Mouse (Mus musculus) urinary bladder, adult 2 months (tissue): ENCODE data around the gene Agpat2. TPM values are rescaled to one million over a fixed set of nuclear protein-coding genes. Genes with fewer than 3 reads are reported as not detected.
A peak's percentile ranks its signal among the peaks of the same experiment; 100 is the strongest.

Experiments used
- DNase-seq: peaks from one replicate; pipeline ENCODE4 v3.0.0; 2022; ENCODE audit warnings: low spot score
- polyA plus RNA-seq: library from polyadenylated mRNA; depleted of rRNA; stranded (reverse); fragments of >200 nt; gene quantifications from 2 replicates; pipeline ENCODE4 v1.2.3, GENCODE M21; 2012; rRNA removed

Gene Agpat2
- 48.3 and 63.6 TPM in 2 replicates for polyA plus RNA-seq

- DNase-seq, result peak; percentile 77
These were observed at the start of gene Agpat2 for GRCm38 (mm10) chr2:26603720-26604671. Gene Agpat2, minus strand, starts transcription at chr2:26604417.

- no peak for DNase-seq
These were observed 42.6 kb upstream of the Agpat2 start for GRCm38 (mm10) chr2:26646643-26647293.

DNA sequence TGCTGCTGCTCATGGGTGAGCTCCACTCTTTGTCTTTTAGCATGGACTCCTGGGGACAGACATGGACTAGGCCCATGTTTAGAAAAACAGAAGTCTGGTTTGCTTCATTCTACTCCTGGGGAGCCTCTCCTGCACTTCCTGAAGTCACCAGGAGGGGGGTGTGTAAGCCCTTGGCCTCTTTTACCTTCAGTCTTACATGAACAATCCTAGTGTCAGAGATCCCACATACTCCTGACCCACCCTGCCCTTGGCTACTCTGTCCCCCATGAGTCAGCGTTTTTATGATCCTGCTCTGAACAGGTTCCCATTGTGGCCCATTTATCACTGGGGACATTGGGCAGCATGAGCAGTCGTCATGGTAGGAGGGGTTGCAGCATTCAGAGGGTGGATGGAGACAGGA, 39.7 kb upstream of the Agpat2 start:
- no peak for DNase-seq

DNA sequence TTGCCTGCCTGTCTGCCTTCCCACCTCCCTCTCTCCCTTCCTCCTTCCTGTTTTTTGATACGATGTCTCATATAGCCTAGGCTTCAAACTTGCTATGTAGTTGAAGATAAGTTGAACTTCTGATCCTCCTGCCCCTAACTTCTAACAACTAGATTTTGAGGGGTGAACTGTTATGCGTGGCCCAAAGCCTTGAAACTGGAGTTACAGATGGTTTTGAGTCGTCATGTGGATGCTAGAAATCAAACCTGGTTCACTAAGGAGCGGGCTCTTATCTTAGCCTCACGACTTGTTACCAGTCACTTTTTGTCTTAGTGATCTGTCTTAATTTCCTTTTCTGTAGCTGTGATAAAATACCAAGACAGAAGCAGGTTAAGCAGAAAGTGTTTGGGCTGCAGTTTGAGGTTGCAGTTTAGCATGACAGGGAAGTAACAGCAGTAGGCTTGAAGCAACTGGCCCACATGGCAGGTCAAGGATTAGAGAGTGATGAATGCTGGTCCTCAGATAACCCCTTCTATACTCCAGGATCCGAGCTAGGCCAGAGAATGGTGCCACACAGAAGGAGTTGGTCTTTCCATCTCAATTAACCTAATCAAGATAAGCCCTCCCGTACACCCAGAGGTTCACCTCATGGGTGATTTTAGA, 36.9 kb upstream of the Agpat2 start:
- no peak for DNase-seq

GRCm38 (mm10) chr2:26639838-26640830, 35.9 kb upstream of the Agpat2 start:
- peak; percentile 97 for DNase-seq

- no peak for DNase-seq
These were observed 34.9 kb upstream of the Agpat2 start for GRCm38 (mm10) chr2:26639083-26639482.

DNA sequence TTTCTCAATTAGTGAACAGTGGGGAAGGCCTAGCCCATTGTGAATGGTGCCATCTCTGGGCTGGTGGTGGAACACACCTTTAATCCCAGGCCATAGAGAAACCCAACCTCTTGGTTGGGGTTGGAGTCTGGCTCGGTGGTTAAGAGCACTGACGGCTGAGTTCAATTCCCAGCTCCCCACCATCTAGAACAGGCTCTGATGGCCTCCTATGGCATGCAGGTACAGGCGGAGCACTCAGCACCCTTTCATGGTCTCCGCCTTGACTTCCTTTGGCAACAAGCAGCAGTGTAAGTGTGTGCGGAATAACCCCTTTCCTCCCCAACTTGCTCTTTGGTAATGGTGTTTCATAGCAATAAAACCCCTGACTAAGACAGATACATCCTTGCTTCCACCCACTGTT, 34.4 kb upstream of the Agpat2 start:
- DNase-seq, result no peak

DNA sequence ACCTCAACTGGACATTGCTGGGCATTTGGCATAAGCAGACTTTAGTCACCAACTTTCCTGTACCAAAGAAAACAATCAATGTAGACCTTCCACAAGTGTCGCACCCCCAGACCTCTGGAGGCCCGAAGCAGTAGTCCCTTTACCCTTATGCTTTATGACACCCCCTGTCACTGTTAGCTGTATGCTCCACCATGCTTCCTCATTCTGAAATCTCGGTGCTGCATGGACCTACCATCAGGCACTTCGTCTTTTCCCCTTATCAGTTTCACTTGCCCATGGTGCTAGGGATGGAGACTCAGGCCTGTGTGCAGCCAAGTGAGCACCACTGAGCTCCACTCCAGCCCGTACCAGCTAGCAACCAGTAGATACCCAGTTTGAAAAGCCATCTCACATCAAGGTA, 33.8 kb upstream of the Agpat2 start:
- no peak for DNase-seq

- no peak for DNase-seq
These were observed 33.2 kb upstream of the Agpat2 start for GRCm38 (mm10) chr2:26637316-26637932.

DNA sequence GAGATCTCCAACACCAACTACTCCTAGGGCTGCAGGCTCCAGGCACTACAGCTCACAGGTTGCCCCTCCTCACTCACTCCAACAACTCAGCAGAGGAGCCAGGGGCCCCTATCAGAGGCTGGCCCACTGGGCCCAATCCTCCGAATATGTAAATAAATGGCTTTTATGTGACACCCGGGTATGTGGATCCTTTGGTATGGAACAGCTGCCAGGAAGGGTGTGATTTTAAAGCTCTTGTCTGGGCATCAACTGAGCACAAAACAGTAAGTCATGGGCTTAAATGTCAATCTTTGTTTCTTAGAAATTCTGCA, 32.1 kb upstream of the Agpat2 start:
- DNase-seq, result no peak

DNA sequence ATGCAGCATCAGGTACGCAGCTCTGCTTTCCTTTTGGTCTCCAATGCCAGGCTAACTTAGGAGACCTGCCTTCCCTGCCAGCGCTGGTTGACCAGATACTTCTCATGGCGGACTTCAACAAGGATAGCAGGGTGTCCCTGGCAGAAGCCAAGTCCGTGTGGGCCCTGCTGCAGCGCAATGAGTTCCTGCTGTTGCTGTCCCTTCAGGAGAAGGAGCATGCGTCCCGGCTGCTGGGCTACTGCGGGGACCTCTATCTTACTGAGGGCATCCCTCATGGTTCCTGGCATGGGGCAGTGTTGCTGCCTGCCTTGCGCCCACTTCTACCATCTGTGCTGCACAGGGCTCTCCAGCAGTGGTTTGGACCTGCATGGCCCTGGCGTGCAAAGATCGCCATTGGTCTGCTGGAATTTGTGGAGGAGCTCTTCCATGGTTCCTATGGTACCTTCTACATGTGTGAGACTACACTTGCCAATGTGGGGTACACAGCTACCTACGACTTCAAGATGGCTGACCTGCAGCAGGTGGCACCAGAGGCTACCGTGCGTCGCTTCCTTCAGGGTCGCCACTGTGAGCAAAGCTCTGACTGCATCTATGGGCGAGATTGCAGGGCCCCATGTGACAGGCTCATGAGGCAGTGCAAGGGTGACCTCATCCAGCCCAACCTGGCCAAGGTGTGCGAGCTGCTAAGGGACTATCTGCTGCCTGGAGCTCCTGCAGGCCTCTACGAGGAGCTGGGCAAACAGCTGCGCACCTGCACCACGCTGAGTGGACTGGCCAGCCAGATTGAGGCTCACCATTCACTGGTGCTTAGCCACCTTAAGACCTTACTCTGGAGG, 31.5 kb upstream of the Agpat2 start:
- no peak for DNase-seq

DNA sequence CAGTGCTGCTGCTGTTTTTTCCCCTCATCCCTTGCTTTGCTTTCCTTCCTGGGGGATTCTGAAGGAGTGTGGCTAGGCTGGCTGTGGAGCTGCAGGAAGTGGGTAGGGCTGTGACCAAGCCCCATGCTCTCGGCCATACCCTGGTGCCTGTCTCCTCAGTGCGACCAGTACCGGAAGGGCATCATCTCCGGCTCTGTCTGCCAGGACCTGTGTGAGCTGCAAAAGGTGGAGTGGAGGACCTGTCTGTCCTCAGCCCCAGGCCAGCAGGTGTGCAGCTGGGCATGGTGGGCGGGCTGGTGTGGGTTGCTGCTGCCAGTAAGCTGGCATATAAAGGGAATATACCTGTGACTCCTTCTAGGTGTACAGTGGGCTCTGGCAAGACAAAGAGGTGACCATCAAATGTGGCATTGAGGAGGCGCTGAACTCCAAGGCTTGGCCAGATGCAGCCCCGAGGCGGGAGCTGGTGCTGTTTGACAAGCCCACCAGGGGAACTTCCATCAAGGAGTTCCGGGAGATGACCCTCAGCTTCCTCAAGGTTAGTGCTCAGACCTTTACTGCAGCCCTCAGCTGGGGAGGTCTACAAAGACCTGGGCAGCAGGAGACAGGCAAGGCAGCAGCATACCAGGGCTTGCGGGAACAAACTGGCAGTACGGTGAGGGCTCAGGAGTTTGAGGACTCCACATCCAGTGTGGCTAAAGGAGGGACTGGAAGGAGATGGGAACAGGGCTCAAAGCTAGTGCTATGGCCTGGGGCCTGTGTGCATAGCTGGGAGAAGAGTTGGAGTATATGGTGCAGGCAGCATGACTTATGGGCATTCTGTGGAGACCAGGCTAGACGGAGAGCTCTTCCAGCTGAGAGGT, 30.6 kb upstream of the Agpat2 start:
- DNase-seq, result no peak

DNA sequence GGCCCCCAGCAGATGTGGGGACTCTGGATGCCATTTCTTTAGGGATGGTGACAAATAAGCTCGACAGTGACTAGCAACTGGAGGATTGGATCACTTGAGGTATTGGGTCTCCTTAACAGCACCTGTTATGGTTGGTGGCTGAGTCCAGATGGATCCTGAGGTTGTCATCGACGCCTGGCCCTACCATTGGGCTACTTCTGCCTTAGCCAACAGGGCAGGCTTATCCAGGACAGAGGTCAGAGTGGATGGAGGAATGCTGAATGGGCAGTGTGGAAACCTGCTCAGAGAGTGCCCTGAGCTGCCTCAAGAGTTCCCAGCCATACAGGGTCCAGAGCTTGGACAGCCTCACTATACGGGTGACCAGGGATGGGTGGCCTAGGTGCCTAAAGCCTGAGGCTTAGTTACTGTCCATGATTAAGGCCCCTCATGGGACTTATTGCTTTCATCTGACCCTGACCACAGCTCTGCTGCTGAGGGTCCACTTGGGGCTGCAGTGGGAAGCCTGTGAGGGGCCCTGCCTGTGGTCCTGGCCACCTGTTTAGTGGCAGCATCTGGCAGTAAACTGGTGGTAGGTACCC, 29.8 kb upstream of the Agpat2 start:
- no peak for DNase-seq

GRCm38 (mm10) chr2:26632541-26633395, 28.6 kb upstream of the Agpat2 start:
- DNase-seq, result no peak

- no peak for DNase-seq
These were observed 24.7 kb upstream of the Agpat2 start for GRCm38 (mm10) chr2:26628792-26629437.

DNA sequence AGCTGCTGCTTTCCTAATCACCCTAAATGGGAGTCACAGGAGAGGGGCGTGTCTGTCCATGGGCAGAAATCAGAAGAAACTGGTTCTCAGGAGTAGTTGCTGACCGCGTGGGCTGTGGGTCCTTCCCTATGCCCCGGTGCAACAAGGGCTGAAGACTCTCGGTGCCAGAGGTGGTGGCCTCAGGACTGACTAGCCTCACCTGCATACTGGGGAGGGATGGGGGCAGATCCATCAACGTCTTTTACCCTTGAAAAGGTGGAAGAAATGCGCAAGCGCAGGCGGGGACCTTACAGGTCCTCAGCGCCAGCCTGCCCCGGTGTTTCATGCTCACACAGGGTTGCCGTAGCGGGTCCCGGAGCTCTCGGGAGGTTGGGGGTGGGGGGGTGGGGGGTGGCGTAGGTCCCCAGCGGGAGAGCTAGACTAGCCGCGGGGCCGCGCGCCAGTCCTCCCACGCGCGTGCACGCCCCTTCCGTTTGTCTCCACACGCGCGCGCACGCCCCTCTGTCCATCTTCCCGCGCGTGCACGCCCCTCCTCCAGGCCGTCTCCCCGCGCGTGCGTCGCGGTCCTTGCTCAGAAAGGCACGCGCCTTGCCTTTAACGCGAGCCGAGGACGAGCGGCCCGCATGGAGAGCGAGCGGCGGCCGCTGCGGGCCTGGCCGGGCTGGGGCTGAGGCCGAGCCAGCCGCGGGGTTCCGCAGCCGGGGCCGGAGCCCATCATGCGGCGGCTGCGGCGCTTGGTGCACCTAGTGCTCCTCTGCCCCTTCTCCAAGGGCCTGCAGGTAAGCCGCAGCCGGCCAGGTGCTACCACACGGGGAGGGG, 23.9 kb upstream of the Agpat2 start, which contains the start of gene Fam69b:
Gene Fam69b, plus strand, starts transcription at position 537 of the 819 bp plus-strand sequence.
- no peak for DNase-seq
